Mouse (Mus musculus): ENCODE measurements around the gene Tgm2. TPM values are rescaled to one million over a fixed set of nuclear protein-coding genes. Genes with fewer than 3 reads are reported as not detected.

Tgm2 gene
- polyA plus RNA-seq, 1 experiment from 2014 or later: 226 TPM

- no peaks in the 10 kb centered on the region for H3K27me3 ChIP-seq (ENCODE audit: control insufficient read depth, insufficient read depth, low read length)
- no peak overlapping the region for H3K4me3 ChIP-seq (ENCODE audit: low read length)
- H3K4me1 ChIP-seq (ENCODE audit: control insufficient read depth, insufficient read depth, low read length): peaks cover 12% of the 10 kb centered on the region
- no peak overlapping the region for H3K4me2 ChIP-seq (ENCODE audit: low read depth, low read length)
- no peak overlapping the region for H3K9ac ChIP-seq (ENCODE audit: low read length)
- no peaks in the 10 kb centered on the region for H3K9me3 ChIP-seq (replicated peaks; ENCODE audit: control insufficient read depth, low read length)
- H3K27ac ChIP-seq (ENCODE audit: low read length): no peak overlapping the region
- WGBS: 51% methylated on average over 9 of the region's 9 CpGs
- no peak for ATAC-seq (replicated peaks; ENCODE audit: extremely low read depth, insufficient read depth, low FRiP score)
- H3K36me3 ChIP-seq (ENCODE audit: control insufficient read depth, insufficient read depth): no peaks in the 10 kb centered on the region
Measured at GRCm38 (mm10) chr2:158180797-158181196, 34.6 kb upstream of the Tgm2 start.

GRCm38 (mm10) chr2:158179370-158180111, 33.3 kb upstream of the Tgm2 start:
- H3K4me2 ChIP-seq (ENCODE audit: low read depth, low read length): peak overlapping the region; percentile 68
- peak overlapping the region; percentile 68 for H3K27ac ChIP-seq (ENCODE audit: low read length)
- peak; percentile 26 for ATAC-seq (replicated peaks; ENCODE audit: extremely low read depth, insufficient read depth, low FRiP score)
- no peaks in the 10 kb centered on the region for H3K36me3 ChIP-seq (ENCODE audit: control insufficient read depth, insufficient read depth)
- WGBS: 17% methylated on average over 18 of the region's 18 CpGs
- H3K4me1 ChIP-seq (ENCODE audit: control insufficient read depth, insufficient read depth, low read length): peaks cover 19% of the 10 kb centered on the region
- H3K9me3 ChIP-seq (replicated peaks; ENCODE audit: control insufficient read depth, low read length): no peaks in the 10 kb centered on the region
- peak overlapping the region; percentile 43 for H3K4me3 ChIP-seq (ENCODE audit: low read length)
- no peaks in the 10 kb centered on the region for H3K27me3 ChIP-seq (ENCODE audit: control insufficient read depth, insufficient read depth, low read length)
- peak overlapping the region; percentile 55 for H3K9ac ChIP-seq (ENCODE audit: low read length)

- Histone ChIP-seq H3K27ac (ENCODE audit: low read length) (peak overlapping the region; percentile 68), H3K9me3 (replicated peaks; ENCODE audit: control insufficient read depth, low read length) (no peaks in the 10 kb centered on the region), H3K9ac (ENCODE audit: low read length) (peak overlapping the region; percentile 55), H3K36me3 (ENCODE audit: control insufficient read depth, insufficient read depth) (no peaks in the 10 kb centered on the region), H3K4me1 (ENCODE audit: control insufficient read depth, insufficient read depth, low read length) (peaks cover 19% of the 10 kb centered on the region), H3K27me3 (ENCODE audit: control insufficient read depth, insufficient read depth, low read length) (no peaks in the 10 kb centered on the region), H3K4me2 (ENCODE audit: low read depth, low read length) (peak overlapping the region; percentile 68), H3K4me3 (ENCODE audit: low read length) (peak overlapping the region; percentile 43)
- ATAC-seq (replicated peaks; ENCODE audit: extremely low read depth, insufficient read depth, low FRiP score): peak; percentile 79
- 13% methylated on average over 19 of the region's 19 CpGs for WGBS
Measured at GRCm38 (mm10) chr2:158178696-158179369, 32.6 kb upstream of the Tgm2 start.

- no peak for ATAC-seq (replicated peaks; ENCODE audit: extremely low read depth, insufficient read depth, low FRiP score)
- Histone ChIP-seq H3K4me2 (ENCODE audit: low read depth, low read length) (no peak overlapping the region), H3K27ac (ENCODE audit: low read length) (no peak overlapping the region), H3K4me3 (ENCODE audit: low read length) (no peak overlapping the region), H3K4me1 (ENCODE audit: control insufficient read depth, insufficient read depth, low read length) (peaks cover 19% of the 10 kb centered on the region), H3K9ac (ENCODE audit: low read length) (no peak overlapping the region), H3K27me3 (ENCODE audit: control insufficient read depth, insufficient read depth, low read length) (no peaks in the 10 kb centered on the region), H3K36me3 (ENCODE audit: control insufficient read depth, insufficient read depth) (no peaks in the 10 kb centered on the region), H3K9me3 (replicated peaks; ENCODE audit: control insufficient read depth, low read length) (no peaks in the 10 kb centered on the region)
- whole genome bisulfite sequencing: 80% methylated on average over 4 of the region's 4 CpGs
Measured at GRCm38 (mm10) chr2:158178139-158178538, 31.9 kb upstream of the Tgm2 start.

GRCm38 (mm10) chr2:158177574-158177973, 31.3 kb upstream of the Tgm2 start:
- Histone ChIP-seq H3K27ac (ENCODE audit: low read length) (no peak overlapping the region), H3K9me3 (replicated peaks; ENCODE audit: control insufficient read depth, low read length) (no peaks in the 10 kb centered on the region), H3K4me3 (ENCODE audit: low read length) (no peak overlapping the region), H3K4me1 (ENCODE audit: control insufficient read depth, insufficient read depth, low read length) (peaks cover 19% of the 10 kb centered on the region), H3K36me3 (ENCODE audit: control insufficient read depth, insufficient read depth) (no peaks in the 10 kb centered on the region), H3K27me3 (ENCODE audit: control insufficient read depth, insufficient read depth, low read length) (no peaks in the 10 kb centered on the region), H3K9ac (ENCODE audit: low read length) (no peak overlapping the region), H3K4me2 (ENCODE audit: low read depth, low read length) (no peak overlapping the region)
- ATAC-seq (replicated peaks; ENCODE audit: extremely low read depth, insufficient read depth, low FRiP score): no peak
- WGBS: 79% methylated on average over 3 of the region's 3 CpGs

- WGBS: 87% methylated on average over 9 of the region's 9 CpGs
- no peak overlapping the region for H3K4me2 ChIP-seq (ENCODE audit: low read depth, low read length)
- H3K36me3 ChIP-seq (ENCODE audit: control insufficient read depth, insufficient read depth): no peaks in the 10 kb centered on the region
- ATAC-seq (replicated peaks; ENCODE audit: extremely low read depth, insufficient read depth, low FRiP score): no peak
- H3K4me3 ChIP-seq (ENCODE audit: low read length): no peak overlapping the region
- H3K9ac ChIP-seq (ENCODE audit: low read length): no peak overlapping the region
- no peak overlapping the region for H3K27ac ChIP-seq (ENCODE audit: low read length)
- no peaks in the 10 kb centered on the region for H3K9me3 ChIP-seq (replicated peaks; ENCODE audit: control insufficient read depth, low read length)
- peaks cover 19% of the 10 kb centered on the region for H3K4me1 ChIP-seq (ENCODE audit: control insufficient read depth, insufficient read depth, low read length)
- no peaks in the 10 kb centered on the region for H3K27me3 ChIP-seq (ENCODE audit: control insufficient read depth, insufficient read depth, low read length)
Measured at GRCm38 (mm10) chr2:158176763-158177162, 30.5 kb upstream of the Tgm2 start.

- no peaks in the 10 kb centered on the region for H3K9me3 ChIP-seq (replicated peaks; ENCODE audit: control insufficient read depth, low read length)
- 25% methylated on average over 3 of the region's 3 CpGs for WGBS
- H3K36me3 ChIP-seq (ENCODE audit: control insufficient read depth, insufficient read depth): no peaks in the 10 kb centered on the region
- H3K4me1 ChIP-seq (ENCODE audit: control insufficient read depth, insufficient read depth, low read length): peaks cover 19% of the 10 kb centered on the region
- H3K4me2 ChIP-seq (ENCODE audit: low read depth, low read length): no peak overlapping the region
- no peak overlapping the region for H3K9ac ChIP-seq (ENCODE audit: low read length)
- no peak for ATAC-seq (replicated peaks; ENCODE audit: extremely low read depth, insufficient read depth, low FRiP score)
- no peak overlapping the region for H3K4me3 ChIP-seq (ENCODE audit: low read length)
- H3K27ac ChIP-seq (ENCODE audit: low read length): no peak overlapping the region
- no peaks in the 10 kb centered on the region for H3K27me3 ChIP-seq (ENCODE audit: control insufficient read depth, insufficient read depth, low read length)
Measured at GRCm38 (mm10) chr2:158175433-158175832, 29.2 kb upstream of the Tgm2 start.

- H3K27ac ChIP-seq (ENCODE audit: low read length): no peak overlapping the region
- no peak for ATAC-seq (replicated peaks; ENCODE audit: extremely low read depth, insufficient read depth, low FRiP score)
Measured at GRCm38 (mm10) chr2:158174958-158175357, 28.7 kb upstream of the Tgm2 start.

GRCm38 (mm10) chr2:158174438-158174837, 28.2 kb upstream of the Tgm2 start:
- no peaks in the 10 kb centered on the region for H3K27me3 ChIP-seq (ENCODE audit: control insufficient read depth, insufficient read depth, low read length)
- no peak overlapping the region for H3K4me3 ChIP-seq (ENCODE audit: low read length)
- H3K9ac ChIP-seq (ENCODE audit: low read length): no peak overlapping the region
- no peak overlapping the region for H3K4me2 ChIP-seq (ENCODE audit: low read depth, low read length)
- H3K4me1 ChIP-seq (ENCODE audit: control insufficient read depth, insufficient read depth, low read length): peaks cover 15% of the 10 kb centered on the region
- H3K9me3 ChIP-seq (replicated peaks; ENCODE audit: control insufficient read depth, low read length): no peaks in the 10 kb centered on the region
- WGBS: 74% methylated on average over 5 of the region's 5 CpGs
- no peaks in the 10 kb centered on the region for H3K36me3 ChIP-seq (ENCODE audit: control insufficient read depth, insufficient read depth)
- no peak for ATAC-seq (replicated peaks; ENCODE audit: extremely low read depth, insufficient read depth, low FRiP score)
- no peak overlapping the region for H3K27ac ChIP-seq (ENCODE audit: low read length)

More at GRCm38 (mm10) chr2:158174958-158175357, 28.7 kb upstream of the Tgm2 start:
- peaks cover 19% of the 10 kb centered on the region for H3K4me1 ChIP-seq (ENCODE audit: control insufficient read depth, insufficient read depth, low read length)
- H3K9ac ChIP-seq (ENCODE audit: low read length): no peak overlapping the region
- H3K36me3 ChIP-seq (ENCODE audit: control insufficient read depth, insufficient read depth): no peaks in the 10 kb centered on the region
- H3K9me3 ChIP-seq (replicated peaks; ENCODE audit: control insufficient read depth, low read length): no peaks in the 10 kb centered on the region
- no peaks in the 10 kb centered on the region for H3K27me3 ChIP-seq (ENCODE audit: control insufficient read depth, insufficient read depth, low read length)
- 73% methylated on average over 15 of the region's 15 CpGs for whole genome bisulfite sequencing
- no peak overlapping the region for H3K4me3 ChIP-seq (ENCODE audit: low read length)
- H3K4me2 ChIP-seq (ENCODE audit: low read depth, low read length): no peak overlapping the region

All from heart, embryonic 16.5 days (tissue).